Mouse (Mus musculus): ENCODE results near the gene Il1rapl1.

The Il1rapl1 gene

DNA sequence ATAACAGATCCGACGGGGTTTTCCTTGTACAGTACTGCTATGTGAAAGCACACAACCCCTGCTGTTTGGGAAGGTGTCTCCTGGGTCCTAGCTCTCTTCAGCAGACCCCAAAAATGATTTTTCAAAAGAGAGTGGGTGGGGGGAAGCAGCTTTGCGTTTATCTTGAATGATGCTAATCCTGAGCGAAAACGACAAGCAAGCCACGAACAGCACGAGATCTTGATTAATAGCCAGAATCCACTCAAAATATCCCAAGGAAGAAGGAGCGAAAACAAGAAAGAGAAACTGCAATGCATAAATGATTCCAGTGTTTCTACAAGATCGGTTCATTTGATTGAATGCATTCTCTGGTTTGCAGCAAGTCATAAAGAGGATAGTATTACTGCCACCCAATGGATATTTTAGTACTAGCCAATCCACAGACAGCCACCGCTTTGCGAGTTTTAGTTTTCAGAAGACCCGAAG lies at the start of gene Il1rapl1:
TSS of gene Il1rapl1 (minus strand) at position 37 of the 465 bp plus-strand sequence.
- no peak for DNase-seq (ENCODE audit: low read depth, low spot score)

DNA sequence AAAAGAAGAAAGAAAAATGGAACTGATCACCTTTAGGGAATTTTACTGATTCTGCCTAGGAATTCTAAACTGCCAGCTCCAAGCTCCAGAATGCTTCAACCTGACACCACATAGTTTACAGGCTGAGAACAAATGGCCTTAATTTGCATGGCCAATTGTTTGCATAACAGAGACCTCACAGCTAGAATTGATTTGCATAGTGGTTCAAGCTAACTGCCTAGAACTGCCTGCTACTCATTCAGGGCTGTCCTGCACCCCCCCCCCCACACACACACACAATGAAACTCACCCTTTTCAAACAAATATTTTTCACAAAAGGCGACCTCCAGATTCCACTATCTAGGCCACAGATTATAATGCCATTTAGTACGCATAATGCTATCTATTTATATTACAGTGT lies 42.6 kb upstream of the Il1rapl1 start:
- DNase-seq (ENCODE audit: low read depth, low spot score): no peak

DNA sequence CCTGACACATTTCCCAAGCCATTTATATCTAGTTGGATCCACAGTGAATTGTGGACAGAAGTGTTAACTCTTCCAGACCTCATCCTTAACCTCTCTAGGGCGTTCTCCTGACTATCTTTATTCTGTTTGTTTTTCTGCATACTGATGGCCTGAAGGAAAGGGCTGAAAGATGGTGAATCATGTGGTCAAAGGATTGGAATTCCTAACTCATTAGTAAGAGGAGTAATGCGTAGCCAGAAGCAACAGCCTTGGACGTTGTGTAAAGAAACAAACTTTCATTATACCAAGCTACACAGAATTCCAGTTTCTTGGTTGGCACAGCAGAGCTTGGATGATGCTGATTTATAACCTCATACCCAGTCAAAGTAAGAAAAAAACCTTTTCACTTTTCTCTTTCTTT lies 10.2 kb upstream of the Il1rapl1 start:
- no peak for DNase-seq (ENCODE audit: low read depth, low spot score)

DNA sequence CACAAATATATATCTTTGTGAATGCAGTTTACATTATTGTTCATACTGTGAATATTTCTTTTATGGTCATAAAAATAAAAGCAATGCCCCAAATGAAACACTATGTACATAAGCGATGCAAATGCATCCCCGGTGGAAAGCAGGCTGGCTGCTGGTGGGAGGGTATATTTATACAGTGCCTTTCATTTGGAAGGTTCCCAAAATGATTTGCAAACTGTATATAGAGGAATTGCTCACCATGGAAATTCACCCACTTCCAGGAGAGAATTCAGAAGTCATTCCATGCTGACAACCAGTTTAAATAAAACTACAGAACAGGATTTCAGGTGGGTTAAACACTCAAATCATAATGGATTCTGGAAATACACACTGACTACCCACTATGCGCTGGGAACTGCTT lies 4.6 kb upstream of the Il1rapl1 start:
- DNase-seq (ENCODE audit: low read depth, low spot score): no peak

DNA sequence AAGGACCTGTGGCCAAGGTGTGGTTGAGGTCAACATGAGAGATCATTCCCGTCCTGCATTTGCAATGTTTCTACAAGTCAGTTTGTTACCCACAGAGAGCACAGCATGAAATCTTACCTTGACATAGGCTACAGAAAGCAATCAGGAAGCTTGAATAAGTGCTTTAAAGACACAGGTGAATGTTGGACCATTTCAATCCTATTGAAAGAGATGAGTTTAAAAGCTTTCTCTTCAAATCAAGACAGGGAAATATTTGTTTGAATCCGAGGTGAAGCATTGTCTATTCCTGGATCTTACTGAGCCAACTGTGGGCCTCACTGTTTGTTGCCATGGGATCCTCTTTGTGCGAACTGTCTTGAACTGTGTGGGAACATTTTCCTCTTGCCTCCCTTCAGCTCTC lies 2.4 kb upstream of the Il1rapl1 start:
- DNase-seq (ENCODE audit: low read depth, low spot score): no peak

DNA sequence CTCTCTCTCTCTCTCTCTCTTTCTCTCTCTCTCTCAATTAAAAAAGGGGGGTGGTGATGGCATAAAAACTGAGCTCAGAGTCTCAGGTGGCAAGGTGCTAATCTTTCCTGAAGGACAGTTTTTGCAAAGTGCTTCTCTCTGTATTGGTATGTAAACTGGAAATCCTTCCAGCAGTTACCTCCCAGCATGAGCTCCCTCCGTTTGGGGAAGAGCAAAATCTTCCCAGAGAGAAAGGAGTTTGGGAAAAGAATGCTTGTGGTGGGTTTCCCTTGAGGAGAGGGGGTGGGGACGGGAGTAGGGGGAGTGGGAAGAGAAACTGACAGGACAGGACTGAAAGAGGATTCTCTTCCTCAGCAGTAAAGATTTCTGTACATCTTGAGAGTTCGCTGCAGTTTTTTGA lies 881 bp upstream of the Il1rapl1 start:
- DNase-seq (ENCODE audit: low read depth, low spot score): no peak

DNA sequence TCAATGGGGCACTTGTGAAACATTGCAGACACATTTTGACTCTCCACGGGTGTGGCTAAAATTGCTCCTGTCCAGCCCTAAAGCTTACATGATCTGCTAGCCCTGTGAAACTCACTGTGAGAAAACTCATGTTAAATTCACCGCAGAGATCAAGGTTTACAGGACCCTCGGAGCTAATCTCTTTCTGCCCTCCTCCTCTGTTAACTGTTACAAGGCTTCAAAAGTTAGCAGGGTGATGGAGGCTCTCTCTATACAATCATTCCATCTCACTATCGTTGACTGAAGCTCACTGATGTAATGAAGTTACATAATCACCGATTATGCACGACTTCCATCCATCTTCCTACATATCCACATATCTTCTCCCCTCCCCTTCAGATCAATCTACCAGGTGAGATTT lies 1.9 kb downstream of the Il1rapl1 start:
- no peak for DNase-seq (ENCODE audit: low read depth, low spot score)

DNA sequence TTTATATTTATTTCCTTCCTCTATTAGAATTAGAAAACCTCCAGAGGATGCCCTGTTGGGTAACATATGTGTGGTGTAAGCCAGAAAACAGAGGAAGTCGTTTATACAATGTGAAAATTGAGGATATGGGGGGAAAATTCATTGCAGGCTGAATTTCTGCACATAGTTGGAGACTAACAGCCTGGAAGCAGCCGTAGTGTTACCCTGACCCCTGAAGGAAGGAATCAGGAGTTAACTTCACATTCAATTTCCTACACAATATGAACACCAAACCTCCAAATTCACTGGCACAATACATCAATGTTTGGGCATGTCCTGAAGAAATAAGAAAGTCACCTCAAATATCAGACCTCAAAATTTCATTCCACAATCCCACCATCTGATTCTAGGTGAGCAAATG lies 3.2 kb downstream of the Il1rapl1 start:
- DNase-seq (ENCODE audit: low read depth, low spot score): no peak

DNA sequence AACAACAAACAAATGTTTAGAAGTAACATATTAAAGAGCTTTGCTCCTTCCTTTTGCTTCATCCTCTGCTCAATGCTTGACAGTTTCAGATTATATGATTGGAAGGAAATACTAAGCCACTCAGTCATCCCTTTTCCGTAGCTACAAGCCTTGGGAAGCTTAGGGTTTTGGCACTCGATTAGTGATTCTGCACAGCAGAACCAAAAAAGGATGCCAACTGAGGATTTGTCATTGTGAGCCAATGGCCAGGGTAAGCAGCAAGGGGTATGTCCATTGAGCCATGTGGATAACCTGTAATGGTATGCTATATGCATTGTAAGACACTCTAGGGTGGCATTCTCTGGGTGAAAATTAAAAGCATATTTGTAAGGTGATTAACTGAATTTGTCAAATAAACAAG lies 5.7 kb downstream of the Il1rapl1 start:
- DNase-seq (ENCODE audit: low read depth, low spot score): no peak

DNA sequence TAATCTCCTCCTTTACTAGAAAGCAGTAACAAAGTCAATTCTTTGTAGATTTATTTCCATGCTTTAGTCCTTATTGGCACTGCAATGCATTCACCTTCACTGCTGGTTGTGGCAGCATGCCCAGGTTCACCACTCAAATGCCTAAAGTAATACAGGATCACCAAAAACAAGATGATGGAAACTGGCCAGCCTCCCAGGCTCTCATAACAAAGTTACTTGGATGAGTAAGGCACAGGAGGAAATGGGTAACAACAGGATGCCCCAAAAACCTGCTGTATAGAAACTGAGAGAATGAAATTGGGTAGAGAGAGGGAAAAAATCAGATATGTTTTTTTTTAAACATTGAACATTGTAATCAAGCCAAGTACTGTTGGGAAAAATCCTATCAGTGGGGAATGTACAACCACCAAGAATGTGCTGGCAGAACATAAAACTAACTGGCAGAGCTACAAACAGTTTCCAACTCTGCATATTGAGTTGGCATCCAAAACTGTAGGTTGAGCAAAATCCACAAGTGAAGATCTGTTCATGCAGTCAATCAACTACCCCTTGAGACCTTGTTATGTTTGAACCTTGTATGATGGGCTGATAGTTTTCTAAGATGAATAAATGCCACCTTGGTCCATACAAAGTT lies 21.4 kb downstream of the Il1rapl1 start:
- DNase-seq (ENCODE audit: low read depth, low spot score): no peak

DNA sequence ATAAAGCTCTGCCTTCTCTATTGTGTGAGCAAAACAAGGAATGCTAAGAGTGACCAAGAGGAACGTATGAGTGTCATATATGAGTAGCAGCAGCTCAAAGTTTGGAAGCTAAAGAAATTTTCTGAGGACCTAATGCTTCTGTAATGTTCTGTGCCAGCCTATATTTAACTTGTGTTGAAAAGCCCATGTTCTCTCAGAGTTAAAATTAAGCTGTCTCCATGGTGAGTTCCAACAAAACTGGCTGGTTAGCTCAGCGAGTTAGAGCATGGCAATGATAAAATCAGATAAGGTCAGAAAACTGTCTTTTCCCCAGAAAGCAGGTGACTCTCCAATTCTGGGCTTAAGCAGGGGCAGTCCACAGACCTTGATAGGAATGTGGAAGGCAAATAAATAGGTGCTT lies 25.6 kb downstream of the Il1rapl1 start:
- DNase-seq (ENCODE audit: low read depth, low spot score): no peak

DNA sequence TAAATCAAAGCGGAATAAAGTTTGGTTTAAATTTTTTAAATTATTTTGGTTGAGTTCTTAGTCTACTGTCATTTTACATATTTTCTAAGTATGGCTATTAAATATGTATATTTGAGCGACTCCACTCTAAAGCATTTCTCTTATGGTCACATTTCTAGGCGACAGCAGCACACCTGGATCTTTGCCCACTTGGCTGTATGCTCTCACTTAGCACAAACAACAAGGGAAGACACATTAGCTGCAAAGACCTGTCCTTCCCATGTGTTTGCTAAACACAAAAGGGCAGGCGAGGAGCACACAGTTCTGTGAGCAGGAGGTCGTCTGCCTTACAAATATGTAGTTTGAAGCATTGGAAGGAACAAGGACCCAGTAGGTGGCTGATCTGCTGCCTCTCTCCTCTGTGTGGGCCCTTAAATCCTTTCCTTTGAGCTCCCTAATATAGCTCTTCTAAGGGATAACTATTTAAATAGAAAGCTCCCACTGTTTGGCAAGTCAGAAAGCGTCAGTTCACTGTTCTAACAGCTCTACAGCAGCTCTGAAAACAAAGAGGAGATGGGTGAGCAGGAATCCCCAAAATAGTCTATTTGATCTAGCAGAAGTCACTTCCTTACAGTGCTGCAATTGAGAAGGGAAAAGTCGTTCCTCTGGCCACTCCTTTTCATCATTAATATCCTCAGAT lies 42.6 kb downstream of the Il1rapl1 start:
- DNase-seq (ENCODE audit: low read depth, low spot score): no peak

DNA sequence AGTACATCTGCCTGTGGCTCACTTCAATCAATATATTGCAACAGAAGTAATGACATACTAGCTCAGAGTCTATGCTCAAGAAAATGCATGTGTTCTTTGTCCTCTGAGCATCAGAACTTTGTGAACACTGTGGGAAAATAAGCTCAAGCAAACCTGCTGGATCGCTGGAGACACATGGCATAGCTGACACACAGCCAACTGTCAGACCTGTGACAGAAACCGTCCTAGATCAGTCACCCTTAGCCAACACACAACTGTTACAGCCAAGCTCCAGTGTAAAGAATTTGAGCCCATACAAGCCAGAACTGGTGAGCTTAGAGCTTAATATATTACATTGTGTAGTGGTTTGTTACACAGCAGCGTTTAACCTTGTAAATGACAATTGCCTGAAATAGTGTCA lies 45.1 kb downstream of the Il1rapl1 start:
- no peak for DNase-seq (ENCODE audit: low read depth, low spot score)

DNA sequence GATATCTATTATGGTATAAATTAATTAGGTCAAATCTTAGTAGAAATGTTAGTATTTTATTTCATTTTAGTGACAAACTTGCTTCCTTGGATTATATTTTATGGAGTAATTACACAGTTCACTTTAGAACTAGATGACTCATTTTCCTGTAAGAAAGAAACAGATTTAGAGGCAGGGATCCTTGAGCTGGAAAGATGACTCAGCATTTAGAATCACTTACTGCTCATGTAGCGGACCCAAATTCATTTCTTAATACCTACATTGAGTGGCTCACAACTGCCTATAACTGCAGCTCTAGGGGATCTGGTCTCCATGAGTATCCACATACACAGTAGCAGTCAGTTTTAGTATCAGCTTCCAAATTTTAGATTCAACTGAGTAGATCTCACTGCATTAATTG lies 71.9 kb downstream of the Il1rapl1 start:
- no peak for DNase-seq (ENCODE audit: low read depth, low spot score)

DNA sequence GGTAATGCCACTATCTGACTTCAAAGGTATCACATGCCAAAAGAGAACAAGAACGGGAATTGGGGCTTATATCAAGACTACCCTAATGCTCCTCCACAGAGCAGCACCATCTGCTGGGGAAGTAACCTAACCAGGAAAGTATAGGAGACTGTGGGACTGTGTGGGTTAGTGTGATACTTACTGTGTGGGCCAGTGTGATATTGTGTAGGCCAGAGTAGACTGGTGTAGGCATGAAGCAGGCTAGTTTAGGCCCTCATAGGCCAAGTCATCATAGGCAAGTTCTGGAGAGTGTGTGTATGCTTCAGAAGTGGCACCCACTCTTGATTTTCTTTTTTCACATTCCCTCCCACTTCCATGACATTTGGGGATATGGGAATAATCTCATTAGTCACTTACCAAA lies 76.5 kb downstream of the Il1rapl1 start:
- no peak for DNase-seq (ENCODE audit: low read depth, low spot score)

DNA sequence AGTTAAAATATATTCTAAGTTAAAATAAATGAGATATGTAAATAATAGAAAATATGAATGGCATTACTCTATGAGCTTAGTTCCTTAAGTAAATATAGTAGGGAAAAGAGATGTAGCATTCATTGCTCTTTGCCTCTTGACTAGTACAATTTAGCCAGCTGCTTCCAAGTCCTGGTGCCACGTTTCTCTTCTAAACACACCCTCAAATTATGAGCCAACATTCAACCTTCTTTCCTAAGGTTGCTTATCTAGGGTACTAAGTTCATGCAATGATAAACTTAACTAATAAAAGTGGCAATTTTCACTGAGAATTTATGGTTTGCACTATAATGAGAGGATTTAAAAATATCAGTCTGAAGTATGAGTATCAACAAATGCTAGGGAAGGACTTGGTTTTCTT lies 218.3 kb downstream of the Il1rapl1 start:
- DNase-seq (ENCODE audit: low read depth, low spot score): no peak

DNA sequence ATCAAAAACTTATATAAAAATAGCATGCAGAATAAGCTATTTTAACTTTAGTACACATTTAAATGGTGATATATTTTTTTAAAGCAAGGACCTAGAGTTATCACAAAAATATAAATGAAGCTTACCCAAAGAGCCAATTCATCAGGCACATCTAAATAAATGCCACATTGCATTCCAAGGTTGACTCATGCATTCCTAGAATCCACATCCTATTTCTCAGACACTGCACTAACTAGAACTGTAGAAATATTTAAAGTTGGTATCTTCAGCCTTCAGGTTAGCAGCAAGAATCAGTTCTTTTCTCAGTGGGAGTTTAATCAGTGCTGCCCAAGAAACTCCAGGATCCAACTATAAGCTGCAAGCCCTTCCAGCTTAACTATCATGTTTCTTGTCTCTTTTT lies 223.5 kb downstream of the Il1rapl1 start:
- no peak for DNase-seq (ENCODE audit: low read depth, low spot score)

DNA sequence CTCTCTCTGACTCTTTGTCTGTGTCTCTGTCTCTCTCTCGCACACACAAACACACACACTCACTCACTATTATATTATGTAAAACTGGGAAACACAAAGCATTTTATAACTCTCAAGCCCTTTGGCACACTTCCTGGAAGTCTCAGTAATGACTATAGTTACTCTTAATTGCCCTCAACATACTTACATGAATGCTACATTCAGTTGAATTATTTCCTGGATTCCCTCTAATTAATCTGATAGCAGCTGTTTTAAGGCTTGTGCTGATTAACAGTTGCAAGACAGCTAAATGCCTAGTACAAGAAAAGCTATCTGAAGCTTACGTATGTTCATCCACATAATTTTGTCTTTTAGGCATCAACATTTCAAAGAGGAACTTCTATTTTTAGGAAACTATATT lies 261.3 kb downstream of the Il1rapl1 start:
- no peak for DNase-seq (ENCODE audit: low read depth, low spot score)

DNA sequence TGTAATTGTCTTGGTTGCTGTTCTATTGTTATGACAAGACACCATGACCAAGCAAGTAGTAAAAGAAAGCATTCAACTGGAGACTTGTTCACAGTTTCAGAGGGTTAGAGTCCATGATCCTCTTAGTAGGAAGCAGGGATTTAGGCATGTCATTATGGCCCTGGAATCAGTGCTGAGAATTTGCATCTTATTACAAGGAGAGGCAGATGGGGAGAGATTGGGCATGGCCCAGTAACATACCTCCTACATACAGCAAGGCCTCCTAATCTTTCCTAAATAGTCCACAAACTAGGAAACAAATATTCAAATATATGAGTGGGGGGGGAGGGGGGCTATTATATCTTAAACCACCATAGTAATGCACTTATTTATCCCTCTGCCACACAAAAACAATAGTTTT lies 301.6 kb downstream of the Il1rapl1 start:
- DNase-seq (ENCODE audit: low read depth, low spot score): no peak

DNA sequence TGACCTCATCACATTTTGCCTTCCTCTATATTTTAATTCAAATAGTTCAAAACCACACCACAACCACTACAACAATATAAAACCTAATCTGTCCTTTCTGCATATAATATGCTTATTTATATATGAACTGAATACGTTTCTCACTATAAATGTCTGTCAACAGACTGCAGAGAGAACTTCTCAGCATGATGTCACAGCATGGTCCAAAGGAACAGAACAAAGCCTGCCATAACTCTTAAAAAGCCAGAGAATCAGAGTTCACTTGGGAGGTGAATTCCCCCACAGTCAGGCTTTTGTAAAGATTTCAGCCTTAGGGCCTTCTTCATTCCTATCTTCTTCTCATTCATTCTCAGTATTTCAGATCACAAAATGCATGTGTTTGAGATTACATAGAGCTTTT lies 307.7 kb downstream of the Il1rapl1 start:
- DNase-seq (ENCODE audit: low read depth, low spot score): no peak

DNA sequence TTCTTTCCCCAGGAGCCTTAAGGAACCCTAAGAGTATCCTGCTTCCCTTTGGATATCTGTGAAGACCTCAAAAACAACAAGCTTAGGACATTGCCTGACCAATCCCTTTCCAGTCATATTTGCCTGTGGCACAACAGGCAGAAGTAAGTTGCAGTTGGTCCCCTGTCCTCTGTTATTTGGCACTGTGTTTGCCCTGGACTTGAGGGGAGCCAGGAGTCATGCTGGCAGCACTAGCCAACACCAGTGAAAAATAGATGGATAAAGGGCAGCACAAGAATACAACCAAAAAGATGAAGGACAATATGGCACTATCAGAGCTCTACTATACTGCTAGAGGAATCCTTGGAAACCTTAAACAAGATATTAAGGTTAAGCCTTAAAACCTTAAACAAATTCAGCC lies 322.4 kb downstream of the Il1rapl1 start:
- DNase-seq (ENCODE audit: low read depth, low spot score): no peak

DNA sequence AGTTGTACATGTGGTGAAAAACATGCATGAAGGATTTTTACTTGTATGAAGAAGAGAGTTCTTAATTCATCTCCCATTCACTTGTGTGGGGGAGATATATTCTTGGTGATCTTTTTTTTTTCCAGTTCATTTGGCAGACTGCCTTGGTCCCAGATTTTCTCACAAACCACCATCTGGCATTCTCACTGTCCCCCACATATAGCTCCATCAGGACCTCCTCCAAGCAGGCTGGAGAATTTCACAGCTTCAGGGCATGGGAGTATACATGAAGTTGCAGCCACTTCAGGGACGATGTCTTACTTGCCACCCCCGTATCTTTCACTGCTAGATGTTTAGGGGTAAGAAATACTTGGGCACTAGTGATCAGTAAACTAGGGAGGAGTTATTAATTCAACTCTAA lies 404.9 kb downstream of the Il1rapl1 start:
- no peak for DNase-seq (ENCODE audit: low read depth, low spot score)

DNA sequence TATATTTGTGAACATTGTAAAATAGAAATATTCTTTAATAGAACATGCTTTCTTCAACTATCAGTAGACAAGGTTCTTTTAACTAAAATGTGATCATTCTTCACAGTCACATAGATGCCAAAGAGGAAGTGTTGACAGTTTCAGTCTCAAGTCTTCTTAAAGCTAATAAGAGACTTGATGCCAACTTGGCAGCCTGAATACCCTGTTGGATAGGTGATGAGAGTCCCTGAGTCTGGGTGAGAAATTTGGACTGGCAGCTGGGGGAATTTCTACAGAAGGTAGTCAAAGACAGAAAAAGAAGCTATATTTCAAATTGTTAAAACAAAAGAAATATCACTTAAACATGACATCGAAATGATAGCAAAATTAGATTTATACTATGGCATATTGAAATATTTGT lies 451.6 kb downstream of the Il1rapl1 start:
- no peak for DNase-seq (ENCODE audit: low read depth, low spot score)

DNA sequence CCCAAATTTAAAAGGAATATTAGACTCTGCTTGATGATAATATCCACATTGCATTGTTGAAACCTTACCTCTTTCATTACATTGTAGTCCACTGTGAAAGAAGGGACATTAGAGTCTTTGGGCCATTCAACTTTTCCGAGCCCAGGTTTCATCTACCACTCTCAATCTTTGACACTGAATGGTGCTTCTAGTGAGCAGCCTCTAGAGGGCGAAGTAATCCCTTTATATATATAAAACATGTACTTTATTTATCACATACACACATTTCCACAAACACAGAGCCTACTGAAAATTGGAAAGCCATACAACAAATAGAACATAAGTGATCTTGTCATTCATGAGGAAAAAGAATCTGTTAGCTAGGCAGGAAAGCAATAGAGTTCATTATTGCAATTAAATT lies 459.8 kb downstream of the Il1rapl1 start:
- DNase-seq (ENCODE audit: low read depth, low spot score): no peak

All from retina, adult 2 months (tissue).